Mouse (Mus musculus) myocyte (in vitro differentiated cells): ENCODE measurements around the gene Dennd1b. TPM values are rescaled to one million over a fixed set of nuclear protein-coding genes. Genes with fewer than 3 reads are reported as not detected.

Source experiments
- H3K27me3 ChIP-seq: one replicate; pipeline ENCODE4 v1.6.1; 2011; ENCODE audit not compliant: control insufficient read depth, insufficient read depth, insufficient read length
- H3K36me3 ChIP-seq: one replicate; pipeline ENCODE4 v1.6.1; 2011; ENCODE audit not compliant: control insufficient read depth, insufficient read depth
- H3K4me2 ChIP-seq: one replicate; pipeline ENCODE4 v1.6.1; 2011; ENCODE audit warnings: low read depth, control low read depth
- H3K4me3 ChIP-seq: one replicate; pipeline ENCODE4 v1.5.1; 2011; ENCODE audit warnings: mild to moderate bottlenecking, control low read depth, moderate library complexity
- H3K79me2 ChIP-seq: one replicate; pipeline ENCODE4 v1.6.1; 2011; ENCODE audit not compliant: control insufficient read depth, insufficient read depth
- H3ac ChIP-seq: one replicate; pipeline ENCODE4 v1.6.1; 2011; ENCODE audit not compliant: control insufficient read depth, insufficient read length
- CEBPB ChIP-seq: IDR thresholded peaks from 2 replicates; pipeline ENCODE4 v1.6.1; 2011; ENCODE audit warnings: mild to moderate bottlenecking, moderate library complexity; ENCODE audit not compliant: poor library complexity, insufficient read depth, severe bottlenecking
- E2F4 ChIP-seq: IDR thresholded peaks from one replicate; pipeline ENCODE4 v1.6.1; 2011; ENCODE audit warnings: mild to moderate bottlenecking, control low read depth, moderate library complexity; ENCODE audit not compliant: insufficient read depth
- MAX ChIP-seq: IDR thresholded peaks from one replicate; pipeline ENCODE4 v1.6.1; 2011; ENCODE audit warnings: low read depth, mild to moderate bottlenecking, control low read depth
- MYOD1 ChIP-seq, 3 experiments: IDR thresholded peaks; one replicate each; pipeline ENCODE4 v1.6.1; 2011; ENCODE audit warnings: control low read depth in 2 of 3, low read depth in 2 of 3, mild to moderate bottlenecking in 2 of 3, moderate library complexity in 1 of 3; ENCODE audit not compliant: insufficient read length in 2 of 3, control insufficient read depth in 1 of 3
- MYOG ChIP-seq, 3 experiments: IDR thresholded peaks; one replicate each; pipeline ENCODE4 v1.6.1; 2011; ENCODE audit warnings: control low read depth in 2 of 3, low read depth in 2 of 3, mild to moderate bottlenecking in 2 of 3; ENCODE audit not compliant: insufficient read length in 2 of 3, control insufficient read depth in 1 of 3, insufficient read depth in 1 of 3
- POLR2A ChIP-seq: IDR thresholded peaks from one replicate; pipeline ENCODE4 v1.6.1; 2011; ENCODE audit warnings: low read depth, mild to moderate bottlenecking, control low read depth, moderate library complexity; ENCODE audit not compliant: insufficient read length
- POLR2AphosphoS2 ChIP-seq: IDR thresholded peaks from one replicate; pipeline ENCODE4 v1.6.1; 2011; ENCODE audit warnings: low read depth, control low read depth; ENCODE audit not compliant: insufficient read length
- REST ChIP-seq: IDR thresholded peaks from one replicate; pipeline ENCODE4 v1.6.1; 2011; ENCODE audit warnings: mild to moderate bottlenecking, control low read depth, moderate library complexity; ENCODE audit not compliant: insufficient read depth, insufficient read length
- SRF ChIP-seq: IDR thresholded peaks from one replicate; pipeline ENCODE4 v1.6.1; 2011; ENCODE audit warnings: low read depth; ENCODE audit not compliant: control insufficient read depth, insufficient read length
- TCF12 ChIP-seq: IDR thresholded peaks from one replicate; pipeline ENCODE4 v1.6.1; 2011; ENCODE audit warnings: mild to moderate bottlenecking, control low read depth; ENCODE audit not compliant: poor library complexity, insufficient read depth, severe bottlenecking
- TCF3 ChIP-seq: IDR thresholded peaks from one replicate; pipeline ENCODE4 v1.6.1; 2011; ENCODE audit warnings: low read depth, control low read depth; ENCODE audit not compliant: insufficient read length
- USF1 ChIP-seq: IDR thresholded peaks from one replicate; pipeline ENCODE4 v1.6.1; 2011; ENCODE audit warnings: low read depth, mild to moderate bottlenecking, control low read depth, moderate library complexity
- polyA plus RNA-seq: library from polyadenylated mRNA; unstranded; fragments of >200 nt; fragmentation: generic; extraction: Trizol; gene quantifications from one replicate; pipeline ENCODE4 v1.2.1, GENCODE M21; 2012; ENCODE audit warnings: missing spikeins

Dennd1b gene
- polyA plus RNA-seq, 1 experiment = 1.3 TPM

GRCm38 (mm10) chr1:139194428-139195028, 231.3 kb downstream of the Dennd1b start:
- no peaks in the 10 kb centered on the region for H3K79me2 ChIP-seq
- no peak overlapping the region for H3K4me2 ChIP-seq
- no peaks in the 10 kb centered on the region for H3K27me3 ChIP-seq
- no peaks in the 10 kb centered on the region for H3K36me3 ChIP-seq
- no peak overlapping the region for H3K4me3 ChIP-seq
- TF ChIP-seq USF1 = no peak
- no peak overlapping the region for H3ac ChIP-seq

GRCm38 (mm10) chr1:139203026-139203425, 239.8 kb downstream of the Dennd1b start:
- Histone ChIP-seq H3K36me3 (no peaks in the 10 kb centered on the region), H3K79me2 (no peaks in the 10 kb centered on the region), H3K4me2 (no peak overlapping the region), H3K4me3 (no peak overlapping the region), H3ac (no peak overlapping the region), H3K27me3 (no peaks in the 10 kb centered on the region)
- TF ChIP-seq CEBPB = no peak
- no peak for TF ChIP-seq REST
- no peak for TF ChIP-seq MAX
- no peak for TF ChIP-seq TCF12
- TF ChIP-seq MYOG (IDR thresholded peaks at IDR 0.05; ENCODE audit: control insufficient read depth in 1 of 3, insufficient read depth in 1 of 3, insufficient read length in 2 of 3, low read depth in 2 of 3) = no peak
- TF ChIP-seq POLR2AphosphoS2 = no peak
- TF ChIP-seq MYOD1 (IDR thresholded peaks at IDR 0.05; ENCODE audit: control insufficient read depth in 1 of 3, insufficient read length in 2 of 3, low read depth in 2 of 3) = no peak
- no peak for TF ChIP-seq TCF3
- TF ChIP-seq E2F4 = no peak
- TF ChIP-seq USF1 = no peak
- no peak for TF ChIP-seq SRF
- TF ChIP-seq POLR2A = no peak

- H3K27me3 ChIP-seq = no peaks in the 10 kb centered on the region
- no peak overlapping the region for H3K4me3 ChIP-seq
- no peak for TF ChIP-seq MAX
- TF ChIP-seq POLR2AphosphoS2 = no peak
- no peak for TF ChIP-seq USF1
- no peak for TF ChIP-seq REST
- no peak for TF ChIP-seq TCF12
- no peak for TF ChIP-seq TCF3
- no peak for TF ChIP-seq MYOG (IDR thresholded peaks at IDR 0.05; ENCODE audit: control insufficient read depth in 1 of 3, insufficient read depth in 1 of 3, insufficient read length in 2 of 3, low read depth in 2 of 3)
- TF ChIP-seq POLR2A = no peak
- no peak for TF ChIP-seq E2F4
- no peak for TF ChIP-seq MYOD1 (IDR thresholded peaks at IDR 0.05; ENCODE audit: control insufficient read depth in 1 of 3, insufficient read length in 2 of 3, low read depth in 2 of 3)
- TF ChIP-seq SRF = no peak
- no peak for TF ChIP-seq CEBPB
- H3K36me3 ChIP-seq = no peaks in the 10 kb centered on the region
- H3ac ChIP-seq = no peak overlapping the region
- no peaks in the 10 kb centered on the region for H3K79me2 ChIP-seq
- H3K4me2 ChIP-seq = no peak overlapping the region
Observed at GRCm38 (mm10) chr1:139206259-139206658, 243.0 kb downstream of the Dennd1b start.

- H3K4me3 ChIP-seq = no peak overlapping the region
- no peaks in the 10 kb centered on the region for H3K27me3 ChIP-seq
- TF ChIP-seq MAX (no peak), POLR2AphosphoS2 (no peak), REST (no peak), POLR2A (no peak), SRF (no peak), CEBPB (no peak), TCF12 (no peak)
- no peaks in the 10 kb centered on the region for H3K79me2 ChIP-seq
- peak overlapping the region; percentile 51 for H3K4me2 ChIP-seq
- H3ac ChIP-seq = no peak overlapping the region
- H3K36me3 ChIP-seq = no peaks in the 10 kb centered on the region
Observed at GRCm38 (mm10) chr1:139209796-139210195, 246.6 kb downstream of the Dennd1b start.

GRCm38 (mm10) chr1:139210505-139210904, 247.3 kb downstream of the Dennd1b start:
- Histone ChIP-seq H3K27me3 (no peaks in the 10 kb centered on the region), H3ac (no peak overlapping the region), H3K36me3 (no peaks in the 10 kb centered on the region), H3K4me2 (peak overlapping the region; percentile 51), H3K4me3 (no peak overlapping the region), H3K79me2 (no peaks in the 10 kb centered on the region)
- TF ChIP-seq CEBPB (no peak), TCF12 (no peak), POLR2A (no peak), USF1 (no peak), TCF3 (no peak), MYOD1 (IDR thresholded peaks at IDR 0.05; ENCODE audit: control insufficient read depth in 1 of 3, insufficient read length in 2 of 3, low read depth in 2 of 3) (no peak), MAX (no peak), MYOG (IDR thresholded peaks at IDR 0.05; ENCODE audit: control insufficient read depth in 1 of 3, insufficient read depth in 1 of 3, insufficient read length in 2 of 3, low read depth in 2 of 3) (no peak), REST (no peak), SRF (no peak), POLR2AphosphoS2 (no peak), E2F4 (no peak)
